In genomic region chr2:58174476-58175286, GRCm38 (mm10) we compare ENCODE assay signal across 10 mouse cellular contexts. TPM values are rescaled to one million over a fixed set of nuclear protein-coding genes. Genes with fewer than 3 reads are reported as not detected.
A peak's percentile ranks its signal among the peaks of the same experiment; 100 is the strongest.
DNase-seq lines count a peak whose midpoint lies in the region; ATAC-seq lines count a peak whose summit lies in the region.
"Had no signal": no experiment of that assay in that cellular context is flagged by ENCODE, and none has a peak within 500 bp of the region (broad histone marks: within the 10 kb centered on the region; RNA-seq: fewer than 3 reads in every experiment).

No protein-coding gene starts in this region.

- H3K4me2 ChIP-seq in kidney, embryonic 16.5 days (replicated peaks; ENCODE audit: low read depth, low read length) = no peak overlapping the region

- ATAC-seq in kidney, embryonic 16.5 days (ENCODE audit: low FRiP score, low TSS enrichment) = peak; percentile 39; the same call in 1 of the 2 replicates

- peak overlapping the region; percentile 34; the same call in 1 of the 2 replicates for H3K27ac ChIP-seq in kidney, embryonic 16.5 days (ENCODE audit: low read length)

- H3K9me3 ChIP-seq in kidney, embryonic 16.5 days (ENCODE audit: low read length) = no peaks in the 10 kb centered on the region
- H3K9me3 ChIP-seq: megakaryocyte, embryonic 14.5 days had no signal

- WGBS in kidney, embryonic 16.5 days = 60% methylated on average over 9 of the region's 9 CpGs

- no peaks in the 10 kb centered on the region for H3K36me3 ChIP-seq in kidney, embryonic 16.5 days (ENCODE audit: insufficient read depth, low read length)
- H3K36me3 ChIP-seq: G1E had no signal

- no peak for DNase-seq in kidney, adult 18-20 months
- DNase-seq in brain, embryonic 18.5 days (ENCODE audit: low read depth, low spot score) = peak; percentile 47
- DNase-seq in cerebellum, postnatal 36 days = peak; percentile 5 to 36
- DNase-seq in layer of hippocampus, postnatal 36 days = peak; percentile 28 to 37
- DNase-seq in spleen, postnatal 36 days (ENCODE audit: low spot score in 2 of 2) = no peak
- no peak for DNase-seq in gastrocnemius, adult 8-10 months (ENCODE audit: low spot score in 2 of 2)
- DNase-seq in gastrocnemius, adult 18-20 months (ENCODE audit: low spot score) = no peak

- peaks cover 14% of the 10 kb centered on the region for H3K4me1 ChIP-seq in kidney, embryonic 16.5 days (ENCODE audit: insufficient read depth, low read length)

- H3K27me3 ChIP-seq in kidney, embryonic 16.5 days (ENCODE audit: insufficient read depth, low read length) = no peaks in the 10 kb centered on the region
- H3K27me3 ChIP-seq: megakaryocyte, embryonic 14.5 days had no signal

- H3K4me3 ChIP-seq in kidney, embryonic 16.5 days (ENCODE audit: low read length) = no peak overlapping the region
- H3K4me3 ChIP-seq: megakaryocyte, embryonic 14.5 days had no signal

- no peak overlapping the region for H3K9ac ChIP-seq in kidney, embryonic 16.5 days (replicated peaks; ENCODE audit: low read length)

RNA-seq across cellular contexts. Expression of gene Cytip, which starts 20.7 kb away (rescaled TPM):
- 1.4 and 1.5 TPM in 2 replicates for polyA plus RNA-seq in kidney, embryonic 16.5 days (2015; fragmentation: Nextera tagmentation; extraction: Ambion mirVana)
- total RNA-seq in layer of hippocampus, postnatal 36 days (2021) = under 1 TPM in 1 of 2 experiments, not detected in 1; 0.23 TPM
- total RNA-seq in gastrocnemius, adult 8-10 months (2022) = under 1 TPM in 3 of 4 experiments, not detected in 1; 0.05 to 0.54 (median 0.24) TPM
- under 1 TPM; 0.14 to 0.27 TPM for total RNA-seq in gastrocnemius, adult 18-20 months (2021)
- polyA plus RNA-seq: G1E had no signal

Comparison
In these comparisons a context has a peak if more than half of its experiments do, and no peak if none do; other contexts are left out.
1. DNase-seq: peak in brain, embryonic 18.5 days (single experiment), cerebellum, postnatal 36 days (2 of 2) and layer of hippocampus, postnatal 36 days (2 of 2); none in kidney, adult 18-20 months (single experiment), spleen, postnatal 36 days (0 of 2), gastrocnemius, adult 8-10 months (0 of 2) and gastrocnemius, adult 18-20 months (single experiment).